Mouse (Mus musculus) erythroblast, adult 5-6 weeks (primary cell): ENCODE results near the gene Brd9. TPM values are rescaled to one million over a fixed set of nuclear protein-coding genes. Genes with fewer than 3 reads are reported as not detected.
A peak's percentile ranks its signal among the peaks of the same experiment; 100 is the strongest.
"Not testable (repeated sequence)": the region's sequence is repeated elsewhere in the genome, so short reads cannot be mapped to it uniquely, and the experiment has no call there.

ENCODE experiments used
- ATAC-seq: replicated peaks from 2 replicates; pipeline ENCODE4 v1.8.0; 2016; ENCODE audit warnings: moderate number of reproducible peaks, mild to moderate bottlenecking, moderate TSS enrichment, inconsistent platforms; ENCODE audit not compliant: poor library complexity, low FRiP score, severe bottlenecking
- total RNA-seq, 2 experiments: library from RNA; stranded (forward) in 1 of 2; stranded (reverse) in 1 of 2; fragments of 150-400 nt in 1 of 2; fragments of 200-764, 138-1000 nt in 1 of 2; gene quantifications; 2 replicates each; pipeline versions ENCODE4 v1.2.3 to v1.2.4; 2015 to 2017; ENCODE audit warnings: low replicate concordance in 2 of 2

The Brd9 gene
- total RNA-seq, 2 experiments from 2014 or later = 17.1 to 37.6 TPM

GRCm38 (mm10) chr13:73976935-73977334, 39.3 kb downstream of the Brd9 start:
- ATAC-seq = no peak

GRCm38 (mm10) chr13:73990325-73990724, 52.7 kb downstream of the Brd9 start:
- no peak for ATAC-seq

GRCm38 (mm10) chr13:73990761-73991160, 53.1 kb downstream of the Brd9 start:
- ATAC-seq = peak; percentile 51; the same call in 1 of the 2 replicates

- no peak for ATAC-seq
Measured at GRCm38 (mm10) chr13:73991267-73991666, 53.7 kb downstream of the Brd9 start.

- ATAC-seq = no peak
Measured at GRCm38 (mm10) chr13:73996456-73996855, 58.8 kb downstream of the Brd9 start.

- ATAC-seq = no peak
Measured at GRCm38 (mm10) chr13:74000519-74000918, 62.9 kb downstream of the Brd9 start.

- ATAC-seq = no peak
Measured at GRCm38 (mm10) chr13:74000961-74001360, 63.4 kb downstream of the Brd9 start.

- ATAC-seq = no peak
Measured at GRCm38 (mm10) chr13:74001492-74001891, 63.9 kb downstream of the Brd9 start.

GRCm38 (mm10) chr13:74006881-74007280, 69.3 kb downstream of the Brd9 start:
- ATAC-seq = not testable (repeated sequence)

GRCm38 (mm10) chr13:74008216-74008615, 70.6 kb downstream of the Brd9 start:
- not testable (repeated sequence) for ATAC-seq

GRCm38 (mm10) chr13:74008948-74009718, 71.5 kb downstream of the Brd9 start, which contains the start of gene Tppp:
TSS of gene Tppp (plus strand) at chr13:74009407.
- peak; percentile 95 for ATAC-seq

GRCm38 (mm10) chr13:74009791-74010614, 72.4 kb downstream of the Brd9 start:
- ATAC-seq = 0 out of 2 replicates have a peak, but pooled peaks have one; percentile 6

Other genes starting within 250 kb of the Brd9 start
- not detected in 2 replicates for gene Slc6a19, start 232.9 kb upstream of the Brd9 start, total RNA-seq (2015; ENCODE audit: low replicate concordance)
- gene Slc6a19, start 232.9 kb upstream of the Brd9 start, total RNA-seq (2017; ENCODE audit: low replicate concordance) = not detected in 2 replicates
- 0.58 and 8.4 TPM in 2 replicates for gene Slc12a7, start 204.7 kb upstream of the Brd9 start, total RNA-seq (2015; ENCODE audit: low replicate concordance)
- 0.43 and 0.56 TPM in 2 replicates for gene Slc12a7, start 204.7 kb upstream of the Brd9 start, total RNA-seq (2017; ENCODE audit: low replicate concordance)
- gene Nkd2, start 90.2 kb upstream of the Brd9 start, total RNA-seq (2015; ENCODE audit: low replicate concordance) = not detected in 2 replicates
- gene Nkd2, start 90.2 kb upstream of the Brd9 start, total RNA-seq (2017; ENCODE audit: low replicate concordance) = not detected in 2 replicates
- 6.1 and 6.5 TPM in 2 replicates for gene Trip13, start within 50 bp of the Brd9 start, total RNA-seq (2015; ENCODE audit: low replicate concordance)
- 11.7 and 14.9 TPM in 2 replicates for gene Trip13, start within 50 bp of the Brd9 start, total RNA-seq (2017; ENCODE audit: low replicate concordance)
- not detected in 2 replicates for gene Zdhhc11, start 26.0 kb downstream of the Brd9 start, total RNA-seq (2015; ENCODE audit: low replicate concordance)
- not detected in 2 replicates for gene Zdhhc11, start 26.0 kb downstream of the Brd9 start, total RNA-seq (2017; ENCODE audit: low replicate concordance)
- gene Tppp, start 71.6 kb downstream of the Brd9 start, total RNA-seq (2015; ENCODE audit: low replicate concordance) = 0.63 TPM in 1 of 2 replicates, not detected in the other
- 0.17 and 0.28 TPM in 2 replicates for gene Tppp, start 71.6 kb downstream of the Brd9 start, total RNA-seq (2017; ENCODE audit: low replicate concordance)
- gene Cep72, start 124.5 kb downstream of the Brd9 start, total RNA-seq (2015; ENCODE audit: low replicate concordance) = 0.84 and 1.2 TPM in 2 replicates
- 2.6 and 5.4 TPM in 2 replicates for gene Cep72, start 124.5 kb downstream of the Brd9 start, total RNA-seq (2017; ENCODE audit: low replicate concordance)
- gene Slc9a3, start 183.6 kb downstream of the Brd9 start, total RNA-seq (2015; ENCODE audit: low replicate concordance) = not detected in 2 replicates
- not detected in 2 replicates for gene Slc9a3, start 183.6 kb downstream of the Brd9 start, total RNA-seq (2017; ENCODE audit: low replicate concordance)